Mouse (Mus musculus) neural tube, embryonic 14.5 days (tissue): ENCODE results near the gene Bbs2. TPM values are rescaled to one million over a fixed set of nuclear protein-coding genes. Genes with fewer than 3 reads are reported as not detected.
A peak's percentile ranks its signal among the peaks of the same experiment; 100 is the strongest.

Experiments used
- ATAC-seq: fragments of 200-750 bp; cut with Nextera tagmentation; 2 replicates; pipeline ENCODE4 v1.8.0; 2017; ENCODE audit warnings: low read depth, mild to moderate bottlenecking, moderate TSS enrichment, moderate library complexity
- H3K27ac ChIP-seq: fragments of 300-500 bp; sonication (generic); 2 replicates; pipeline ENCODE4 v1.5.1; 2014; ENCODE audit warnings: low read depth, mild to moderate bottlenecking, control low read depth, low read length, moderate library complexity, mixed read lengths
- H3K27me3 ChIP-seq: fragments of 300-500 bp; sonication (generic); 2 replicates; pipeline ENCODE4 v1.6.1; 2014; ENCODE audit warnings: low read length; ENCODE audit not compliant: control insufficient read depth, insufficient read depth
- H3K36me3 ChIP-seq: fragments of 300-500 bp; sonication (generic); 2 replicates; pipeline ENCODE4 v1.6.1; 2014; ENCODE audit warnings: low read length, mixed read lengths; ENCODE audit not compliant: control insufficient read depth, insufficient read depth
- H3K4me1 ChIP-seq: fragments of 300-500 bp; sonication (generic); 2 replicates; pipeline ENCODE4 v1.6.1; 2014; ENCODE audit warnings: low read length; ENCODE audit not compliant: control insufficient read depth, insufficient read depth
- H3K4me2 ChIP-seq: fragments of 300-500 bp; sonication (generic); 2 replicates; pipeline ENCODE4 v1.6.1; 2014; ENCODE audit warnings: mild to moderate bottlenecking, low read depth, low read length, control low read depth
- H3K4me3 ChIP-seq: fragments of 300-500 bp; sonication (generic); 2 replicates; pipeline ENCODE4 v1.5.1; 2014; ENCODE audit warnings: low read depth, low read length, control low read depth, mixed read lengths
- H3K9ac ChIP-seq: fragments of 300-500 bp; sonication (generic); replicated peaks from 2 replicates; pipeline ENCODE4 v1.6.1; 2014; ENCODE audit warnings: low read depth, mild to moderate bottlenecking, control low read depth, low read length, mixed read lengths
- H3K9me3 ChIP-seq: fragments of 300-500 bp; sonication (generic); 2 replicates; pipeline ENCODE4 v1.6.1; 2016; ENCODE audit warnings: low read length; ENCODE audit not compliant: control insufficient read depth
- WGBS: fragments of 180-500 bp; shearing (Covaris S2); extraction: QIAGEN DNeasy Blood & Tissue Kit; methylation state at CpG from one replicate; pipeline ENCODE4 v1.1.7; 2014; 5-methylcytosine and 5-hydroxymethylcytosine counted together
- polyA plus RNA-seq: library from polyadenylated mRNA; unstranded; fragments of >200 nt; fragmentation: Nextera tagmentation; extraction: Ambion mirVana; gene quantifications from 2 replicates; pipeline ENCODE4 v1.2.1, GENCODE M21; 2014

Bbs2 gene
- polyA plus RNA-seq, 1 experiment from 2014 or later, result 22.8 TPM

GRCm38 (mm10) chr8:94076461-94077192, 22.1 kb downstream of the Bbs2 start:
- H3K9me3 ChIP-seq, result no peaks in the 10 kb centered on the region
- H3K9ac ChIP-seq, result no peak overlapping the region
- peaks cover 14% of the 10 kb centered on the region for H3K36me3 ChIP-seq
- no peaks in the 10 kb centered on the region for H3K27me3 ChIP-seq
- ATAC-seq, result no peak
- no peak overlapping the region for H3K27ac ChIP-seq
- WGBS, result 68% methylated on average over 12 of the region's 12 CpGs
- H3K4me3 ChIP-seq, result no peak overlapping the region
- no peak overlapping the region for H3K4me2 ChIP-seq
- H3K4me1 ChIP-seq, result no peaks in the 10 kb centered on the region

GRCm38 (mm10) chr8:94068793-94069192, 29.9 kb downstream of the Bbs2 start:
- Histone ChIP-seq H3K4me3 (no peak overlapping the region), H3K27me3 (no peaks in the 10 kb centered on the region), H3K27ac (no peak overlapping the region), H3K36me3 (peaks cover 17% of the 10 kb centered on the region), H3K4me2 (no peak overlapping the region), H3K4me1 (no peaks in the 10 kb centered on the region), H3K9ac (no peak overlapping the region), H3K9me3 (no peaks in the 10 kb centered on the region)
- ATAC-seq, result no peak
- 94% methylated on average over 7 of the region's 7 CpGs for WGBS

DNA sequence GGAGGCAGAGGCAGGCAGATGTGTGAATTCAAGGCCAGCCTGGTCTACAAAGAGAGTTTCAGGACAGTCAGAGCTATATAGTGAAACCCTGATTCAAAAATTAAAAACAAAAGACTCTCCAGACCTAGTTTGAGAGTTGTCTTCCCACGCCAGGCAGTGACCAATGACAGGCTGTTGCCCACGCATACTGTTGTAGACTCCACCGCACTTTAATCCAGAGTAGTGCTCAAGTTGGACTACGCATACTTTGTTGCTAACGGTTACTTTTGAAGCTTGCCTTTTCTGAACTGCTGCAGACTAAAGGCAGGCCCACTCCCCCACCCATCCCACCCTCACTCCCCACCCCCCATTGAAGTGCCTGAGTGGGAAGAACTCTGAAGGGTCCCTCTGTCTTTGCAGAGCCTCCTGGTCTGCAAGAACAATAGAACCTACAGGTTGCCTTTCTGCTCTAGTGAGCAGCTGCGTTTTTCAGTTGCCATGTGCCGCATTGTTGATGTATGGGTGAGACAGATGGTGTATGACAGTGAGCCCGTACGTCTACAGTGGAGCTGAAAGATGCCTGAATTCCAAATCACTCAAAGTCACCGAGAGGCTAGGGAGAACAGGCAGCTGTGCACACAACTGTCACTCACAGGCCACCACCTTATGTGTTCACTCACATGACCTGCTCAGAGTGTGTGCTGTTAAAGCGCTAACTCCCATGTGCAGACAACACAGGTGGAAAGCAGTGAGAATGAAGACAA, 32.4 kb downstream of the Bbs2 start:
- Histone ChIP-seq H3K4me3 (no peak overlapping the region), H3K9me3 (no peaks in the 10 kb centered on the region), H3K4me2 (no peak overlapping the region), H3K4me1 (no peaks in the 10 kb centered on the region), H3K27ac (no peak overlapping the region), H3K27me3 (no peaks in the 10 kb centered on the region), H3K9ac (no peak overlapping the region), H3K36me3 (peaks cover 19% of the 10 kb centered on the region)
- ATAC-seq, result peak; percentile 75; the same call in 1 of the 2 replicates
- 24% methylated on average over 11 of the region's 11 CpGs for WGBS

- WGBS, result 70% methylated on average over 6 of the region's 6 CpGs
- Histone ChIP-seq H3K4me3 (no peak overlapping the region), H3K4me2 (no peak overlapping the region), H3K27me3 (no peaks in the 10 kb centered on the region), H3K9ac (no peak overlapping the region), H3K36me3 (peaks cover 30% of the 10 kb centered on the region), H3K27ac (no peak overlapping the region), H3K9me3 (no peaks in the 10 kb centered on the region), H3K4me1 (no peaks in the 10 kb centered on the region)
- ATAC-seq, result no peak
These were observed 41.4 kb downstream of the Bbs2 start for GRCm38 (mm10) chr8:94057157-94057854.

DNA sequence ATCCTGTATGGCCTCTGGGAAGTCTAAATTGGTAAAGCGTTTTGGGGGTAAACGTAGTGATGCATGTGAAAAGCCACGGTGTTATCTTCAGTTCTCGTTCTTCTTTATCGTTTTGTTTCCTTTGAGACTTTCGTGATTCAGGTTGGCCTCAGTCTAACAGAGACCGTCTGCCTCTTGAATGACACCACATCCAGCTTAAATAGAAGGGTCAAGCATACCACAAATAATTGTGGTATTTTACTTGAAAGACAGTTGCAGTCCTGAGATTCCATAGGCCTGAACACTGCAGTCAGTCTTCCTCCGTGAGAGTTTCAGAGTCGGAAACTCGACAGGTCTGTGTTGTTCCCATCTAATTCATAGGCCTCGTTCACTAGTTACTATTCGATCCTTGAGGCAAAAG, 46.0 kb downstream of the Bbs2 start:
- no peak overlapping the region for H3K4me2 ChIP-seq
- H3K36me3 ChIP-seq, result peaks cover 25% of the 10 kb centered on the region
- WGBS, result 92% methylated on average over 12 of the region's 12 CpGs

DNA sequence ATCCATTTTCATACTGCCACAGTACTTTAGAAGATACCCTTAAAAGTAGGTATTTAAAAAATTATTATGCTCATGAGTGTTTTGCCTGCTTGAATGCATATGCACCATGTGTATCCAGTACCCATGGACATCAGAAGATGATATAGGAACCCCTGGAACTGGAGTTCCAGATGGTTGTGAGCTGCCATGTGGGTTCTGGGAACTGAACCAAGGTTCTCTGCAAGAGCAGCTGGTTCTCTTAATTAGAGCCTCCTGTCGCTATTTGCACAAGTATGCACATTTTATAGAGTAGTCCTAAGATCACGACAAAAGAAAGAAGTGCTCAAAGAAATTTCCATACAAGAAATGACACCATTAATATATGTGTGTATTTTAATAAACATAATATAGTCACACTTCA, 50.9 kb downstream of the Bbs2 start:
- no peaks in the 10 kb centered on the region for H3K4me1 ChIP-seq
- no peaks in the 10 kb centered on the region for H3K27me3 ChIP-seq
- no peaks in the 10 kb centered on the region for H3K9me3 ChIP-seq
- no peak overlapping the region for H3K27ac ChIP-seq
- H3K4me2 ChIP-seq, result no peak overlapping the region
- no peak for ATAC-seq
- H3K36me3 ChIP-seq, result peaks cover 7% of the 10 kb centered on the region; the same call in 1 of the 2 replicates
- no peak overlapping the region for H3K9ac ChIP-seq
- H3K4me3 ChIP-seq, result no peak overlapping the region
- WGBS, result 86% methylated on average over 2 of the region's 2 CpGs

More for the DNA sequence above, 46.0 kb downstream of the Bbs2 start:
- Histone ChIP-seq H3K9ac (no peak overlapping the region), H3K27me3 (no peaks in the 10 kb centered on the region), H3K4me1 (no peaks in the 10 kb centered on the region), H3K9me3 (no peaks in the 10 kb centered on the region), H3K27ac (no peak overlapping the region), H3K4me3 (no peak overlapping the region)
- ATAC-seq, result no peak

DNA sequence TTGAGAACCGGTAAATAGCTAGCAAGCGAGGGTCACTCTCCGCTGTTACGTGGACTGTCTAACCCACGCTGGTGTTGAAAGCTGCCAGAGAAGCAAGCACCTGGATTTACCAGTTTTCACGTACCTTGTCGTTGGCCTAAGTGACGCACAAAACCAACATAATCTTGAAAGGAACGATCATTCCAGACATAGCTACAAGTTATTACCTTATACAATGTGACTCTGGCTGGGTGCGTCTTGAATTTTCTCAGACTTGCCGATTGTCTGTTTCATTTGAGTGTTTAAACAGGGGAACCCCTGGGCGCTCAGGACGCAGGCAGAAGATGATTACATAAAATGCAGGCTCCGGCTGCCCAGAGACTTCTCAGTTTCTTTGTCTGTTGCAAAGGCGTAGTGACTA, 60.9 kb downstream of the Bbs2 start:
- no peak for ATAC-seq
- Histone ChIP-seq H3K27ac (no peak overlapping the region), H3K36me3 (peaks cover 3% of the 10 kb centered on the region; the same call in 1 of the 2 replicates), H3K9me3 (no peaks in the 10 kb centered on the region), H3K27me3 (no peaks in the 10 kb centered on the region), H3K4me2 (peak overlapping the region; percentile 71), H3K9ac (peak overlapping the region; percentile 52), H3K4me1 (peaks cover 20% of the 10 kb centered on the region), H3K4me3 (peak overlapping the region; percentile 59)
- WGBS, result 8% methylated on average over 15 of the region's 15 CpGs

- ATAC-seq, result peak; percentile 99
- WGBS, result under 1% methylated on average over 41 of the region's 41 CpGs
These were observed 61.7 kb downstream of the Bbs2 start, which contains the start of the genes Nudt21 and Ogfod1 for GRCm38 (mm10) chr8:94036944-94037524. TSS of gene Nudt21 (minus strand) at chr8:94037031. TSS of gene Ogfod1 (plus strand) at chr8:94037198.

More at GRCm38 (mm10) chr8:94036944-94037524, 61.7 kb downstream of the Bbs2 start, which contains the start of the genes Nudt21 and Ogfod1:
- peaks cover 3% of the 10 kb centered on the region; the same call in 1 of the 2 replicates for H3K36me3 ChIP-seq
- H3K4me3 ChIP-seq, result peak within 1 kb of the TSS; percentile 59
- H3K9me3 ChIP-seq, result no peaks in the 10 kb centered on the region
- peak within 1 kb of the TSS; percentile 52 for H3K9ac ChIP-seq
- peak within 1 kb of the TSS; percentile 72 for H3K27ac ChIP-seq
- H3K4me2 ChIP-seq, result peak within 1 kb of the TSS; percentile 87
- peaks cover 20% of the 10 kb centered on the region for H3K4me1 ChIP-seq
- H3K27me3 ChIP-seq, result no peaks in the 10 kb centered on the region
